Mouse (Mus musculus): Measurements from ENCODE around the gene Foxj3. TPM values are rescaled to one million over a fixed set of nuclear protein-coding genes. Genes with fewer than 3 reads are reported as not detected.
"Not testable (repeated sequence)": the region's sequence is repeated elsewhere in the genome, so short reads cannot be mapped to it uniquely, and the experiment has no call there.

Foxj3 gene
- polyA plus RNA-seq, 1 experiment = 14.9 TPM

- no peak overlapping the region for H3K4me3 ChIP-seq (ENCODE audit: insufficient read depth, low read depth, low read length)
- no peaks in the 10 kb centered on the region for H3K4me1 ChIP-seq (ENCODE audit: control insufficient read depth, insufficient read depth, insufficient read length, low read length)
- H3K27ac ChIP-seq (replicated peaks; ENCODE audit: low read depth, low read length) = no peak overlapping the region
Measured at GRCm38 (mm10) chr4:119599605-119600004, 62.8 kb downstream of the Foxj3 start.

- H3K4me3 ChIP-seq (ENCODE audit: insufficient read depth, low read depth, low read length) = no peak overlapping the region
- peaks cover 5% of the 10 kb centered on the region; the same call in 1 of the 2 replicates for H3K4me1 ChIP-seq (ENCODE audit: control insufficient read depth, insufficient read depth, insufficient read length, low read length)
- H3K27ac ChIP-seq (replicated peaks; ENCODE audit: low read depth, low read length) = no peak overlapping the region
Measured at GRCm38 (mm10) chr4:119609488-119609887, 72.7 kb downstream of the Foxj3 start.

GRCm38 (mm10) chr4:119614078-119614477, 77.3 kb downstream of the Foxj3 start:
- no peak overlapping the region for H3K27ac ChIP-seq (replicated peaks; ENCODE audit: low read depth, low read length)
- H3K4me3 ChIP-seq (ENCODE audit: insufficient read depth, low read depth, low read length) = no peak overlapping the region

GRCm38 (mm10) chr4:119614724-119615123, 77.9 kb downstream of the Foxj3 start:
- Histone ChIP-seq H3K4me1 (ENCODE audit: control insufficient read depth, insufficient read depth, insufficient read length, low read length) (peaks cover 3% of the 10 kb centered on the region; the same call in 1 of the 2 replicates), H3K4me3 (ENCODE audit: insufficient read depth, low read depth, low read length) (no peak overlapping the region), H3K27ac (replicated peaks; ENCODE audit: low read depth, low read length) (no peak overlapping the region)

More at GRCm38 (mm10) chr4:119614078-119614477, 77.3 kb downstream of the Foxj3 start:
- H3K4me1 ChIP-seq (ENCODE audit: control insufficient read depth, insufficient read depth, insufficient read length, low read length) = peaks cover 5% of the 10 kb centered on the region; the same call in 1 of the 2 replicates

- H3K4me3 ChIP-seq (ENCODE audit: insufficient read depth, low read depth, low read length) = no peak overlapping the region
- no peak overlapping the region for H3K27ac ChIP-seq (replicated peaks; ENCODE audit: low read depth, low read length)
- no peaks in the 10 kb centered on the region for H3K4me1 ChIP-seq (ENCODE audit: control insufficient read depth, insufficient read depth, insufficient read length, low read length)
Measured at GRCm38 (mm10) chr4:119626081-119626645, 89.4 kb downstream of the Foxj3 start.

GRCm38 (mm10) chr4:119626876-119627275, 90.1 kb downstream of the Foxj3 start:
- no peak overlapping the region for H3K27ac ChIP-seq (replicated peaks; ENCODE audit: low read depth, low read length)
- H3K4me1 ChIP-seq (ENCODE audit: control insufficient read depth, insufficient read depth, insufficient read length, low read length) = no peaks in the 10 kb centered on the region
- no peak overlapping the region for H3K4me3 ChIP-seq (ENCODE audit: insufficient read depth, low read depth, low read length)

GRCm38 (mm10) chr4:119627317-119627716, 90.5 kb downstream of the Foxj3 start:
- H3K4me3 ChIP-seq (ENCODE audit: insufficient read depth, low read depth, low read length) = no peak overlapping the region
- H3K4me1 ChIP-seq (ENCODE audit: control insufficient read depth, insufficient read depth, insufficient read length, low read length) = no peaks in the 10 kb centered on the region
- H3K27ac ChIP-seq (replicated peaks; ENCODE audit: low read depth, low read length) = no peak overlapping the region

GRCm38 (mm10) chr4:119628363-119628762, 91.6 kb downstream of the Foxj3 start:
- not testable (repeated sequence) for H3K27ac ChIP-seq (replicated peaks; ENCODE audit: low read depth, low read length); H3K4me1 ChIP-seq (ENCODE audit: control insufficient read depth, insufficient read depth, insufficient read length, low read length); H3K4me3 ChIP-seq (ENCODE audit: insufficient read depth, low read depth, low read length)

GRCm38 (mm10) chr4:119631115-119631919, 94.5 kb downstream of the Foxj3 start:
- H3K4me1 ChIP-seq (ENCODE audit: control insufficient read depth, insufficient read depth, insufficient read length, low read length) = peaks cover 2% of the 10 kb centered on the region; the same call in 1 of the 2 replicates
- H3K27ac ChIP-seq (replicated peaks; ENCODE audit: low read depth, low read length) = peak overlapping the region; percentile 33
- no peak overlapping the region for H3K4me3 ChIP-seq (ENCODE audit: insufficient read depth, low read depth, low read length)

GRCm38 (mm10) chr4:119632721-119633120, 95.9 kb downstream of the Foxj3 start:
- peaks cover 2% of the 10 kb centered on the region; the same call in 1 of the 2 replicates for H3K4me1 ChIP-seq (ENCODE audit: control insufficient read depth, insufficient read depth, insufficient read length, low read length)
- H3K4me3 ChIP-seq (ENCODE audit: insufficient read depth, low read depth, low read length) = no peak overlapping the region
- no peak overlapping the region for H3K27ac ChIP-seq (replicated peaks; ENCODE audit: low read depth, low read length)

GRCm38 (mm10) chr4:119633342-119633741, 96.5 kb downstream of the Foxj3 start:
- H3K4me3 ChIP-seq (ENCODE audit: insufficient read depth, low read depth, low read length) = no peak overlapping the region
- H3K27ac ChIP-seq (replicated peaks; ENCODE audit: low read depth, low read length) = no peak overlapping the region
- H3K4me1 ChIP-seq (ENCODE audit: control insufficient read depth, insufficient read depth, insufficient read length, low read length) = peaks cover 2% of the 10 kb centered on the region; the same call in 1 of the 2 replicates

- Histone ChIP-seq H3K4me3 (ENCODE audit: insufficient read depth, low read depth, low read length) (no peak overlapping the region), H3K4me1 (ENCODE audit: control insufficient read depth, insufficient read depth, insufficient read length, low read length) (peaks cover 2% of the 10 kb centered on the region; the same call in 1 of the 2 replicates), H3K27ac (replicated peaks; ENCODE audit: low read depth, low read length) (no peak overlapping the region)
Measured at GRCm38 (mm10) chr4:119633948-119634347, 97.1 kb downstream of the Foxj3 start.

- peaks cover 2% of the 10 kb centered on the region; the same call in 1 of the 2 replicates for H3K4me1 ChIP-seq (ENCODE audit: control insufficient read depth, insufficient read depth, insufficient read length, low read length)
- H3K4me3 ChIP-seq (ENCODE audit: insufficient read depth, low read depth, low read length) = no peak overlapping the region
- H3K27ac ChIP-seq (replicated peaks; ENCODE audit: low read depth, low read length) = peak overlapping the region; percentile 22
Measured at GRCm38 (mm10) chr4:119634908-119635660, 98.3 kb downstream of the Foxj3 start.

GRCm38 (mm10) chr4:119635686-119636085, 98.9 kb downstream of the Foxj3 start:
- peak overlapping the region; percentile 60 for H3K27ac ChIP-seq (replicated peaks; ENCODE audit: low read depth, low read length)
- H3K4me3 ChIP-seq (ENCODE audit: insufficient read depth, low read depth, low read length) = no peak overlapping the region
- H3K4me1 ChIP-seq (ENCODE audit: control insufficient read depth, insufficient read depth, insufficient read length, low read length) = peaks cover 2% of the 10 kb centered on the region; the same call in 1 of the 2 replicates

GRCm38 (mm10) chr4:119636731-119637130, 99.9 kb downstream of the Foxj3 start:
- Histone ChIP-seq H3K4me3 (ENCODE audit: insufficient read depth, low read depth, low read length) (no peak overlapping the region), H3K4me1 (ENCODE audit: control insufficient read depth, insufficient read depth, insufficient read length, low read length) (peaks cover 2% of the 10 kb centered on the region; the same call in 1 of the 2 replicates), H3K27ac (replicated peaks; ENCODE audit: low read depth, low read length) (no peak overlapping the region)

Measured in brown adipose tissue, adult 24 weeks (tissue).